Mouse (Mus musculus): ENCODE measurements around the gene Cep78.

Gene Cep78

GRCm38 (mm10) chr19:15910987-15911386 lies 73.8 kb downstream of the Cep78 start:
- DNase-seq (ENCODE audit: low read depth, low spot score): no peak

GRCm38 (mm10) chr19:15910488-15910887 lies 74.3 kb downstream of the Cep78 start:
- DNase-seq (ENCODE audit: low read depth, low spot score): no peak

GRCm38 (mm10) chr19:15908016-15908415 lies 76.8 kb downstream of the Cep78 start:
- DNase-seq (ENCODE audit: low read depth, low spot score): no peak
